Mouse (Mus musculus): ENCODE measurements at regions not wholly inside any gene's neighbourhood (a gene's known extent, or its start where the extent isn't known, plus 50 kb on each side); places are given as distances from the start of the nearest gene placed in this dataset.

GRCm38 (mm10) chr10:25001299-25001698 is 74.0 kb upstream of the Arg1 start:
- no peak for TF ChIP-seq ZKSCAN1 (IDR thresholded peaks at IDR 0.05; ENCODE audit: low read depth, low read length)
- TF ChIP-seq RCOR1 (IDR thresholded peaks at IDR 0.05; ENCODE audit: low read depth, low read length), result no peak
- no peak for TF ChIP-seq GABPA (IDR thresholded peaks at IDR 0.05; ENCODE audit: low read depth, low read length)
- no peak for TF ChIP-seq MEF2A (IDR thresholded peaks at IDR 0.05; ENCODE audit: extremely low read depth, insufficient replicate concordance, low read depth, low read length, poor library complexity, severe bottlenecking)
- no peak for TF ChIP-seq CTCF (IDR thresholded peaks at IDR 0.05 in 2 of 3, conservative IDR thresholded peaks at IDR 0.05 in 1 of 3; ENCODE audit: control insufficient read depth in 1 of 3, insufficient read depth in 1 of 3, low read depth in 2 of 3, low read length in 3 of 3, poor library complexity in 1 of 3, severe bottlenecking in 1 of 3)
- no peak for TF ChIP-seq EP300 (IDR thresholded peaks at IDR 0.05; ENCODE audit: low read depth in 1 of 2, low read length in 2 of 2)
- TF ChIP-seq ZNF384 (IDR thresholded peaks at IDR 0.05; ENCODE audit: low read depth, low read length), result no peak
- no peak for TF ChIP-seq POLR2A (IDR thresholded peaks at IDR 0.05; ENCODE audit: control insufficient read depth in 1 of 2, insufficient read depth in 1 of 2, low read depth in 1 of 2, low read length in 2 of 2, poor library complexity in 1 of 2)
- TF ChIP-seq USF1 (IDR thresholded peaks at IDR 0.05; ENCODE audit: low read depth, low read length), result no peak
- TF ChIP-seq SIN3A (IDR thresholded peaks at IDR 0.05; ENCODE audit: low read length), result no peak
- no peak for TF ChIP-seq MAFK (IDR thresholded peaks at IDR 0.05; ENCODE audit: borderline replicate concordance, low read depth, low read length)
- TF ChIP-seq POLR2AphosphoS2 (IDR thresholded peaks at IDR 0.05; ENCODE audit: low read length), result no peak
- no peak for TF ChIP-seq SMC3 (IDR thresholded peaks at IDR 0.05; ENCODE audit: low read depth, low read length)
- no peak for TF ChIP-seq CHD2 (IDR thresholded peaks at IDR 0.05; ENCODE audit: low read length)
